Mouse (Mus musculus) MEL (cell line): ENCODE measurements around the gene Tmem201.

Experiments
- CHD1 ChIP-seq: IDR thresholded peaks from 2 replicates; pipeline ENCODE4 v1.6.1; 2012; ENCODE audit warnings: low read depth, mild to moderate bottlenecking, inconsistent platforms, low read length, improper control_type of control experiment
- CTCF ChIP-seq, 3 experiments: IDR thresholded peaks in 2 of 3; conservative IDR thresholded peaks in 1 of 3; 2 replicates each; pipeline ENCODE4 v1.5.1; 2011 to 2012; ENCODE audit warnings: low read length in 3 of 3, low read depth in 2 of 3, mild to moderate bottlenecking in 2 of 3, improper control_type of control experiment in 1 of 3, inconsistent platforms in 1 of 3, mixed read lengths in 1 of 3, moderate library complexity in 1 of 3; ENCODE audit not compliant: control insufficient read depth in 1 of 3, insufficient read depth in 1 of 3, poor library complexity in 1 of 3, severe bottlenecking in 1 of 3
- E2F4 ChIP-seq: IDR thresholded peaks from 2 replicates; pipeline ENCODE4 v1.6.1; 2011; ENCODE audit warnings: low read depth, low read length, improper control_type of control experiment, borderline replicate concordance
- GABPA ChIP-seq: IDR thresholded peaks from 2 replicates; pipeline ENCODE4 v1.6.1; 2012; ENCODE audit warnings: low read depth, mild to moderate bottlenecking, inconsistent platforms, low read length, improper control_type of control experiment, moderate library complexity
- KAT2A ChIP-seq: conservative IDR thresholded peaks from 2 replicates; pipeline ENCODE4 v1.6.1; 2012; ENCODE audit warnings: low read depth, low read length, improper control_type of control experiment, inconsistent platforms
- MAX ChIP-seq: IDR thresholded peaks from 2 replicates; pipeline ENCODE4 v1.6.1; 2011; ENCODE audit warnings: low read length, improper control_type of control experiment
- POLR2A ChIP-seq, 2 experiments: IDR thresholded peaks; 2 replicates each; pipeline ENCODE4 v1.6.1; 2011 to 2012; ENCODE audit warnings: low read length in 2 of 2, mild to moderate bottlenecking in 2 of 2, control low read depth in 1 of 2, improper control_type of control experiment in 1 of 2, low read depth in 1 of 2, moderate library complexity in 1 of 2; ENCODE audit not compliant: control insufficient read depth in 1 of 2, insufficient read depth in 1 of 2, poor library complexity in 1 of 2
- POLR2AphosphoS2 ChIP-seq: IDR thresholded peaks from 2 replicates; pipeline ENCODE4 v1.6.1; 2011; ENCODE audit warnings: low read length, improper control_type of control experiment
- POLR2AphosphoS5 ChIP-seq: IDR thresholded peaks from 2 replicates; pipeline ENCODE4 v1.6.1; 2012; ENCODE audit warnings: low read depth, borderline replicate concordance, mild to moderate bottlenecking, inconsistent platforms, low read length, moderate library complexity, mixed read lengths
- UBTF ChIP-seq: IDR thresholded peaks from 2 replicates; pipeline ENCODE4 v1.6.1; 2012; ENCODE audit warnings: low read depth, mild to moderate bottlenecking, inconsistent platforms, low read length, improper control_type of control experiment, moderate library complexity, borderline replicate concordance; ENCODE audit not compliant: insufficient read depth
- USF1 ChIP-seq: IDR thresholded peaks from 2 replicates; pipeline ENCODE4 v1.6.1; 2014; ENCODE audit warnings: low read depth, mild to moderate bottlenecking, inconsistent platforms, low read length, improper control_type of control experiment, moderate library complexity
- USF2 ChIP-seq, 2 experiments: IDR thresholded peaks; 2 replicates each; pipeline ENCODE4 v1.6.1; 2011 to 2012; ENCODE audit warnings: improper control_type of control experiment in 2 of 2, low read length in 2 of 2, borderline replicate concordance in 1 of 2, inconsistent platforms in 1 of 2, low read depth in 1 of 2, mild to moderate bottlenecking in 1 of 2; ENCODE audit not compliant: insufficient read depth in 1 of 2

- TF ChIP-seq CTCF (IDR thresholded peaks at IDR 0.05 in 2 of 3, conservative IDR thresholded peaks at IDR 0.05 in 1 of 3; ENCODE audit: control insufficient read depth in 1 of 3, insufficient read depth in 1 of 3, low read depth in 2 of 3, low read length in 3 of 3, poor library complexity in 1 of 3, severe bottlenecking in 1 of 3) (no peak), POLR2A (IDR thresholded peaks at IDR 0.05; ENCODE audit: control insufficient read depth in 1 of 2, insufficient read depth in 1 of 2, low read depth in 1 of 2, low read length in 2 of 2, poor library complexity in 1 of 2) (no peak), UBTF (no peak), POLR2AphosphoS2 (no peak), USF1 (no peak), E2F4 (no peak), KAT2A (no peak), MAX (no peak), CHD1 (no peak), GABPA (no peak), USF2 (IDR thresholded peaks at IDR 0.05; ENCODE audit: borderline replicate concordance in 1 of 2, insufficient read depth in 1 of 2, low read depth in 1 of 2, low read length in 2 of 2) (no peak), POLR2AphosphoS5 (no peak)
These were observed 62.2 kb downstream of the Tmem201 start for GRCm38 (mm10) chr4:149675378-149676261.
